Mouse (Mus musculus): ENCODE measurements around the gene Elmod3. TPM values are rescaled to one million over a fixed set of nuclear protein-coding genes. Genes with fewer than 3 reads are reported as not detected.

The Elmod3 gene
- polyA plus RNA-seq, 1 experiment = 5.1 TPM

- H3K27me3 ChIP-seq (ENCODE audit: control insufficient read depth, insufficient read depth, insufficient read length) = no peaks in the 10 kb centered on the region
- no peak overlapping the region for H3ac ChIP-seq (ENCODE audit: control insufficient read depth, insufficient read length, low read depth)
- H3K79me3 ChIP-seq (ENCODE audit: low read depth) = no peaks in the 10 kb centered on the region
- H3K79me2 ChIP-seq (ENCODE audit: control insufficient read depth, insufficient read depth) = no peaks in the 10 kb centered on the region
- H3K36me3 ChIP-seq (ENCODE audit: control insufficient read depth, insufficient read depth) = no peaks in the 10 kb centered on the region
- TF ChIP-seq CEBPB (IDR thresholded peaks at IDR 0.05; ENCODE audit: low read depth) = no peak
- H3K4me3 ChIP-seq (ENCODE audit: insufficient read depth, poor library complexity, severe bottlenecking) = no peak overlapping the region
Observed at GRCm38 (mm10) chr6:72630370-72630769, 32.2 kb upstream of the Elmod3 start.

- TF ChIP-seq MAX (IDR thresholded peaks at IDR 0.05) = no peak
- no peak for TF ChIP-seq CEBPB (IDR thresholded peaks at IDR 0.05; ENCODE audit: low read depth)
- no peak for TF ChIP-seq FOSL1 (IDR thresholded peaks at IDR 0.05; ENCODE audit: insufficient read depth, low read length, poor library complexity, severe bottlenecking)
- TF ChIP-seq MYOD1 (IDR thresholded peaks at IDR 0.05; ENCODE audit: control insufficient read depth, insufficient read length, low read depth) = no peak
- no peak for TF ChIP-seq USF1 (IDR thresholded peaks at IDR 0.05; ENCODE audit: low read depth)
- no peak for TF ChIP-seq CTCF (IDR thresholded peaks at IDR 0.05; ENCODE audit: control insufficient read depth, insufficient read depth, insufficient read length)
- no peak for TF ChIP-seq MYOG (IDR thresholded peaks at IDR 0.05; ENCODE audit: control insufficient read depth, extremely low read depth, insufficient read length)
- H3K36me3 ChIP-seq (ENCODE audit: control insufficient read depth, insufficient read depth) = no peaks in the 10 kb centered on the region
- no peaks in the 10 kb centered on the region for H3K79me2 ChIP-seq (ENCODE audit: control insufficient read depth, insufficient read depth)
- H3K27me3 ChIP-seq (ENCODE audit: control insufficient read depth, insufficient read depth, insufficient read length) = no peaks in the 10 kb centered on the region
- H3K79me3 ChIP-seq (ENCODE audit: low read depth) = no peaks in the 10 kb centered on the region
- H3K4me3 ChIP-seq (ENCODE audit: insufficient read depth, poor library complexity, severe bottlenecking) = no peak overlapping the region
- no peak overlapping the region for H3ac ChIP-seq (ENCODE audit: control insufficient read depth, insufficient read length, low read depth)
Observed at GRCm38 (mm10) chr6:72627276-72627675, 29.1 kb upstream of the Elmod3 start.

- Histone ChIP-seq H3K79me3 (ENCODE audit: low read depth) (no peaks in the 10 kb centered on the region), H3K79me2 (ENCODE audit: control insufficient read depth, insufficient read depth) (no peaks in the 10 kb centered on the region), H3K36me3 (ENCODE audit: control insufficient read depth, insufficient read depth) (no peaks in the 10 kb centered on the region), H3K27me3 (ENCODE audit: control insufficient read depth, insufficient read depth, insufficient read length) (no peaks in the 10 kb centered on the region), H3ac (ENCODE audit: control insufficient read depth, insufficient read length, low read depth) (no peak overlapping the region), H3K4me3 (ENCODE audit: insufficient read depth, poor library complexity, severe bottlenecking) (no peak overlapping the region)
- TF ChIP-seq MYOG (IDR thresholded peaks at IDR 0.05; ENCODE audit: control insufficient read depth, extremely low read depth, insufficient read length) (no peak), CEBPB (IDR thresholded peaks at IDR 0.05; ENCODE audit: low read depth) (no peak), MAX (IDR thresholded peaks at IDR 0.05) (no peak), CTCF (IDR thresholded peaks at IDR 0.05; ENCODE audit: control insufficient read depth, insufficient read depth, insufficient read length) (no peak), MYOD1 (IDR thresholded peaks at IDR 0.05; ENCODE audit: control insufficient read depth, insufficient read length, low read depth) (no peak), USF1 (IDR thresholded peaks at IDR 0.05; ENCODE audit: low read depth) (no peak), FOSL1 (IDR thresholded peaks at IDR 0.05; ENCODE audit: insufficient read depth, low read length, poor library complexity, severe bottlenecking) (no peak)
Observed at GRCm38 (mm10) chr6:72626391-72626790, 28.2 kb upstream of the Elmod3 start.

- Histone ChIP-seq H3K4me3 (ENCODE audit: insufficient read depth, poor library complexity, severe bottlenecking) (no peak overlapping the region), H3K27me3 (ENCODE audit: control insufficient read depth, insufficient read depth, insufficient read length) (no peaks in the 10 kb centered on the region), H3K36me3 (ENCODE audit: control insufficient read depth, insufficient read depth) (no peaks in the 10 kb centered on the region), H3ac (ENCODE audit: control insufficient read depth, insufficient read length, low read depth) (no peak overlapping the region), H3K79me2 (ENCODE audit: control insufficient read depth, insufficient read depth) (no peaks in the 10 kb centered on the region), H3K79me3 (ENCODE audit: low read depth) (no peaks in the 10 kb centered on the region)
- TF ChIP-seq CTCF (IDR thresholded peaks at IDR 0.05; ENCODE audit: control insufficient read depth, insufficient read depth, insufficient read length) = no peak
- no peak for TF ChIP-seq MAX (IDR thresholded peaks at IDR 0.05)
- no peak for TF ChIP-seq CEBPB (IDR thresholded peaks at IDR 0.05; ENCODE audit: low read depth)
- no peak for TF ChIP-seq FOSL1 (IDR thresholded peaks at IDR 0.05; ENCODE audit: insufficient read depth, low read length, poor library complexity, severe bottlenecking)
- TF ChIP-seq MYOD1 (IDR thresholded peaks at IDR 0.05; ENCODE audit: control insufficient read depth, insufficient read length, low read depth) = no peak
- TF ChIP-seq MYOG (IDR thresholded peaks at IDR 0.05; ENCODE audit: control insufficient read depth, extremely low read depth, insufficient read length) = no peak
- TF ChIP-seq USF1 (IDR thresholded peaks at IDR 0.05; ENCODE audit: low read depth) = no peak
Observed at GRCm38 (mm10) chr6:72623661-72624402, 25.6 kb upstream of the Elmod3 start.

GRCm38 (mm10) chr6:72622917-72623316 lies 24.7 kb upstream of the Elmod3 start:
- Histone ChIP-seq H3K36me3 (ENCODE audit: control insufficient read depth, insufficient read depth) (no peaks in the 10 kb centered on the region), H3K79me3 (ENCODE audit: low read depth) (no peaks in the 10 kb centered on the region), H3ac (ENCODE audit: control insufficient read depth, insufficient read length, low read depth) (no peak overlapping the region), H3K27me3 (ENCODE audit: control insufficient read depth, insufficient read depth, insufficient read length) (no peaks in the 10 kb centered on the region), H3K4me3 (ENCODE audit: insufficient read depth, poor library complexity, severe bottlenecking) (no peak overlapping the region), H3K79me2 (ENCODE audit: control insufficient read depth, insufficient read depth) (no peaks in the 10 kb centered on the region)
- TF ChIP-seq MYOD1 (IDR thresholded peaks at IDR 0.05; ENCODE audit: control insufficient read depth, insufficient read length, low read depth) (no peak), MAX (IDR thresholded peaks at IDR 0.05) (no peak), CTCF (IDR thresholded peaks at IDR 0.05; ENCODE audit: control insufficient read depth, insufficient read depth, insufficient read length) (no peak), CEBPB (IDR thresholded peaks at IDR 0.05; ENCODE audit: low read depth) (no peak), USF1 (IDR thresholded peaks at IDR 0.05; ENCODE audit: low read depth) (no peak), MYOG (IDR thresholded peaks at IDR 0.05; ENCODE audit: control insufficient read depth, extremely low read depth, insufficient read length) (no peak), FOSL1 (IDR thresholded peaks at IDR 0.05; ENCODE audit: insufficient read depth, low read length, poor library complexity, severe bottlenecking) (no peak)

- no peak for TF ChIP-seq CTCF (IDR thresholded peaks at IDR 0.05; ENCODE audit: control insufficient read depth, insufficient read depth, insufficient read length)
- TF ChIP-seq MYOD1 (IDR thresholded peaks at IDR 0.05; ENCODE audit: control insufficient read depth, insufficient read length, low read depth) = no peak
- no peak for TF ChIP-seq FOSL1 (IDR thresholded peaks at IDR 0.05; ENCODE audit: insufficient read depth, low read length, poor library complexity, severe bottlenecking)
- no peak for TF ChIP-seq MAX (IDR thresholded peaks at IDR 0.05)
- no peak for TF ChIP-seq CEBPB (IDR thresholded peaks at IDR 0.05; ENCODE audit: low read depth)
- TF ChIP-seq USF1 (IDR thresholded peaks at IDR 0.05; ENCODE audit: low read depth) = no peak
- TF ChIP-seq MYOG (IDR thresholded peaks at IDR 0.05; ENCODE audit: control insufficient read depth, extremely low read depth, insufficient read length) = no peak
- no peaks in the 10 kb centered on the region for H3K36me3 ChIP-seq (ENCODE audit: control insufficient read depth, insufficient read depth)
- H3K4me3 ChIP-seq (ENCODE audit: insufficient read depth, poor library complexity, severe bottlenecking) = no peak overlapping the region
Observed at GRCm38 (mm10) chr6:72620920-72621319, 22.7 kb upstream of the Elmod3 start.

More at GRCm38 (mm10) chr6:72620920-72621319, 22.7 kb upstream of the Elmod3 start:
- Histone ChIP-seq H3K79me3 (ENCODE audit: low read depth) (peaks cover 7% of the 10 kb centered on the region), H3K79me2 (ENCODE audit: control insufficient read depth, insufficient read depth) (peaks cover 14% of the 10 kb centered on the region), H3ac (ENCODE audit: control insufficient read depth, insufficient read length, low read depth) (no peak overlapping the region), H3K27me3 (ENCODE audit: control insufficient read depth, insufficient read depth, insufficient read length) (no peaks in the 10 kb centered on the region)

Data from C2C12 (cell line).